Mouse (Mus musculus) stomach, postnatal 0 days (tissue): ENCODE data around the gene Syt15. TPM values are rescaled to one million over a fixed set of nuclear protein-coding genes. Genes with fewer than 3 reads are reported as not detected.

Source experiments
- ATAC-seq: fragments of 200-750 bp; cut with Nextera tagmentation; 2 replicates; pipeline ENCODE4 v1.8.0; 2017; ENCODE audit not compliant: low FRiP score, low TSS enrichment
- DNase-seq: peaks from one replicate; pipeline ENCODE4 v3.0.0-alpha.2; 2016; ENCODE audit warnings: low spot score
- H3K27ac ChIP-seq: fragments of 300-500 bp; sonication (generic); replicated peaks from 2 replicates; pipeline ENCODE4 v1.5.1; 2014; ENCODE audit warnings: mild to moderate bottlenecking, control low read depth
- H3K27me3 ChIP-seq: fragments of 300-500 bp; sonication (generic); 2 replicates; pipeline ENCODE4 v1.6.1; 2014; ENCODE audit warnings: low read length; ENCODE audit not compliant: control insufficient read depth, insufficient read depth
- H3K36me3 ChIP-seq: fragments of 300-500 bp; sonication (generic); 2 replicates; pipeline ENCODE4 v1.6.1; 2014; ENCODE audit warnings: low read length, mixed read lengths; ENCODE audit not compliant: control insufficient read depth, insufficient read depth
- H3K4me1 ChIP-seq: fragments of 300-500 bp; sonication (generic); replicated peaks from 2 replicates; pipeline ENCODE4 v1.6.1; 2014; ENCODE audit warnings: antibody characterized with exemption; ENCODE audit not compliant: control insufficient read depth, insufficient read depth
- H3K4me2 ChIP-seq: fragments of 300-500 bp; sonication (generic); replicated peaks from 2 replicates; pipeline ENCODE4 v1.6.1; 2014; ENCODE audit warnings: low read depth, mild to moderate bottlenecking, control low read depth, moderate library complexity
- H3K4me3 ChIP-seq: fragments of 300-500 bp; sonication (generic); 2 replicates; pipeline ENCODE4 v1.5.1; 2014; ENCODE audit warnings: low read depth, low read length, control low read depth
- H3K9ac ChIP-seq: fragments of 300-500 bp; sonication (generic); 2 replicates; pipeline ENCODE4 v1.6.1; 2014; ENCODE audit warnings: mild to moderate bottlenecking, low read length, control low read depth, mixed read lengths
- H3K9me3 ChIP-seq: fragments of 300-500 bp; sonication (generic); 2 replicates; pipeline ENCODE4 v1.6.1; 2016; ENCODE audit warnings: low read length; ENCODE audit not compliant: control insufficient read depth
- CTCF ChIP-seq: IDR thresholded peaks from 2 replicates; pipeline ENCODE4 v1.5.1; 2016; ENCODE audit warnings: antibody characterized with exemption, low read depth, mild to moderate bottlenecking, moderate library complexity
- EP300 ChIP-seq: optimal IDR thresholded peaks from 2 replicates; pipeline ENCODE3; 2016; ENCODE audit warnings: antibody characterized with exemption
- WGBS: fragments of 180-500 bp; shearing (Covaris S2); extraction: QIAGEN DNeasy Blood & Tissue Kit; methylation state at CpG from one replicate; pipeline ENCODE4 v1.1.7; 2014; 5-methylcytosine and 5-hydroxymethylcytosine counted together
- polyA plus RNA-seq: library from polyadenylated mRNA; unstranded; fragments of >200 nt; fragmentation: Nextera tagmentation; extraction: Ambion mirVana; gene quantifications from 2 replicates; pipeline ENCODE4 v1.2.1, GENCODE M21; 2015

Gene Syt15
- polyA plus RNA-seq, 1 experiment from 2014 or later = 1.0 TPM

DNA sequence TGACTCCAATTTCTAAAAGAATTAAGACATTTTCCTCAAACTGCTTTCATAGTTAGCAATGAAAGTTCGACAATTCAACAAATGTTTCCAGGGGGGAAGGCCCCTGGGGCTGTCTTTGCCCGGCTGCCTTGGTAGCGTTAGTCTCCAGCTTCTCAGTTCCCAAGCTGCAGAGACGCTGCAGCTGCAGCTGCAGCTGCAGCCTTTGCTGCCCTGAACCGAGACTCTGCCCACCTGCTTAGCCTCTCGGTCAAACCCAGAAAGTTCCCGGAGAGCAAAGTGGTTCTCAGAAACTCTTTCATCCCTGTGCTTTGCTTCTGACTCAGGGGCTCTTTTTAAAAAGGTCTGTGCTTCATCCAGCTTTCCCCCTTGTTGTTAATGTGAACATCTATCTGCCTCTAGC, 12.9 kb downstream of the Syt15 start:
- DNase-seq = no peak
- TF ChIP-seq CTCF (no peak), EP300 (no peak)
- Histone ChIP-seq H3K4me1 (no peaks in the 10 kb centered on the region), H3K4me2 (no peak overlapping the region), H3K27me3 (no peaks in the 10 kb centered on the region), H3K4me3 (no peak overlapping the region), H3K9ac (no peak overlapping the region), H3K27ac (no peak overlapping the region), H3K9me3 (no peaks in the 10 kb centered on the region), H3K36me3 (no peaks in the 10 kb centered on the region)
- 68% methylated on average over 7 of the region's 7 CpGs for WGBS
- ATAC-seq = no peak

- WGBS = 81% methylated on average over 9 of the region's 9 CpGs
- no peak overlapping the region for H3K4me2 ChIP-seq
- no peaks in the 10 kb centered on the region for H3K4me1 ChIP-seq
- no peak overlapping the region for H3K27ac ChIP-seq
- DNase-seq (no peak), ATAC-seq (no peak)
- TF ChIP-seq CTCF (no peak), EP300 (no peak)
- H3K9ac ChIP-seq = no peak overlapping the region
- H3K36me3 ChIP-seq = no peaks in the 10 kb centered on the region
- no peaks in the 10 kb centered on the region for H3K9me3 ChIP-seq
- no peaks in the 10 kb centered on the region for H3K27me3 ChIP-seq
- no peak overlapping the region for H3K4me3 ChIP-seq
Measured at GRCm38 (mm10) chr14:34232866-34233680, 13.7 kb downstream of the Syt15 start.

DNA sequence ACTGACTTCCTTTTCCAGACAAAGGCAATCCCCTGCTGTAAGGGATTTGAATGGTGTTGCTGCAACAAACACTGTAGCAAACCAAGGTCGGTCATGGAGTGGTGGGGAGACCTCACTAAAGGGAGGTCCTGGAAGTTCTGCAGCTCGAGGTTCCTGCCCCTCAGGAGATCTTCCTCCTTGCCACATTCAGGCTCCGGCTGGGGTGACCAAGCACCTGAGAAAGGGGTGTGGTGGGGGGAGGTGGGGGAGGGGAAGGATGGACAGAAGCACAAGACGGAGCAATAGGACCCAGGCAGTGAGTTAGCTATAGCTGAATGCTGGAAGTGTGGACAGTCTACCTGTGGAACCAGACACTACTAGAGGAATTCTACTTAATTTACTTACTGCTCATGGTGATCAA, 14.5 kb downstream of the Syt15 start:
- no peaks in the 10 kb centered on the region for H3K4me1 ChIP-seq
- no peak overlapping the region for H3K4me3 ChIP-seq
- 73% methylated on average over 3 of the region's 4 CpGs for WGBS
- H3K27ac ChIP-seq = no peak overlapping the region
- H3K9me3 ChIP-seq = no peaks in the 10 kb centered on the region
- no peak overlapping the region for H3K9ac ChIP-seq
- DNase-seq (no peak), ATAC-seq (no peak)
- no peaks in the 10 kb centered on the region for H3K36me3 ChIP-seq
- no peaks in the 10 kb centered on the region for H3K27me3 ChIP-seq
- TF ChIP-seq EP300 = no peak
- no peak for TF ChIP-seq CTCF
- H3K4me2 ChIP-seq = no peak overlapping the region

DNA sequence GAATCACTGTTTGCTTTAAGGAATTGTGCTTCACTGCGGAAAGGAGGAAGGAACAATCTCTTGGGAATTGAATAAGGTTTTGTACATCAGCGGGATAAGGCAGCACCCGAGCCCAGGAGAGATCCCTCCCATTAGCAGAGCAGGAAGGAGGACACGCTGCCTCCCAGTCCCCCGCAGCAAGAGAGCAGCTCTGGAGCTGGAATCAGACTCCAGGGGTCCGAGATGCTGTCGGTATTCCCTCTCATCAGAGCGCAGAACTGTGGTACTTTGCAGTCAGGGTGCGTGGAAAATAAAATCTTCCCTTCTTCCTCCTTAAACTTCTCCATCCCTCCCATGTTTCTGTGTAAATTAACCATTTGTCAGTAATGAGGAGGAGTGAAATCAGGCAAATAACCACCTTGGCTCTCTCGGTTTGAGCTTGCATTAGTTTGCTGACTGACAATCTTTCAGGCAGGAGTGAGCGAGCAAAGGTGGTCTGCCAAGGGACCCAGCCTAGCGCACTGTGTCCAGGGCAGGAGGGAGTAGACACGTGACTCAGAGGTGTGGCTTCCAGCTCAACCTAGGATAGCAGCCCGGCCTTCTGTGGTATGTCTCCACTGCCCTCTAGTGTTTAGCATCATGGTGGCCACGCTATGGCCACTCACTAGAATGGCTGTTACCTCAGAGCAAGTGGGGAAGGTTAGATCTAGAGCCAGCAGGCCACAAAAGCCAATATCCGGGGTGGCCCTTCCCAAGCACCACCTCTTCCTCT, 15.4 kb downstream of the Syt15 start:
- Histone ChIP-seq H3K36me3 (no peaks in the 10 kb centered on the region), H3K9me3 (no peaks in the 10 kb centered on the region), H3K4me1 (no peaks in the 10 kb centered on the region), H3K4me2 (peak overlapping the region; percentile 60), H3K9ac (peak overlapping the region; percentile 38), H3K27me3 (no peaks in the 10 kb centered on the region), H3K4me3 (peak overlapping the region; percentile 31; the same call in 1 of the 2 replicates), H3K27ac (no peak overlapping the region)
- TF ChIP-seq EP300 (no peak), CTCF (peak; percentile 97)
- ATAC-seq (peak; percentile 98), DNase-seq (peak; percentile 82)
- 8% methylated on average over 16 of the region's 16 CpGs for WGBS

- no peaks in the 10 kb centered on the region for H3K4me1 ChIP-seq
- no peaks in the 10 kb centered on the region for H3K36me3 ChIP-seq
- ATAC-seq (no peak), DNase-seq (no peak)
- H3K27me3 ChIP-seq = no peaks in the 10 kb centered on the region
- H3K9ac ChIP-seq = no peak overlapping the region
- TF ChIP-seq CTCF = no peak
- TF ChIP-seq EP300 = no peak
- no peak overlapping the region for H3K4me3 ChIP-seq
- WGBS = 57% methylated on average over 10 of the region's 10 CpGs
- H3K9me3 ChIP-seq = no peaks in the 10 kb centered on the region
- H3K27ac ChIP-seq = no peak overlapping the region
- no peak overlapping the region for H3K4me2 ChIP-seq
Measured at GRCm38 (mm10) chr14:34240263-34240662, 20.9 kb downstream of the Syt15 start.

- no peak overlapping the region for H3K4me3 ChIP-seq
- TF ChIP-seq CTCF = no peak
- no peak for TF ChIP-seq EP300
- H3K9me3 ChIP-seq = no peaks in the 10 kb centered on the region
- H3K4me2 ChIP-seq = no peak overlapping the region
- peak; percentile 37 for DNase-seq
- no peaks in the 10 kb centered on the region for H3K4me1 ChIP-seq
- no peaks in the 10 kb centered on the region for H3K36me3 ChIP-seq
- 47% methylated on average over 6 of the region's 6 CpGs for WGBS
- ATAC-seq = peak; percentile 56; the same call in 1 of the 2 replicates
- no peak overlapping the region for H3K9ac ChIP-seq
- no peaks in the 10 kb centered on the region for H3K27me3 ChIP-seq
- H3K27ac ChIP-seq = no peak overlapping the region
Measured at GRCm38 (mm10) chr14:34240676-34241075, 21.3 kb downstream of the Syt15 start.
